Mouse (Mus musculus) lung, adult 18-20 months (tissue): ENCODE results near the gene Zdhhc18.
A peak's percentile ranks its signal among the peaks of the same experiment; 100 is the strongest.
"Not testable (repeated sequence)": the region's sequence is repeated elsewhere in the genome, so short reads cannot be mapped to it uniquely, and the experiment has no call there.

Experiments
- DNase-seq, 2 experiments: peaks; one replicate each; pipeline ENCODE4 v3.0.0; 2022; ENCODE audit warnings: mixed read lengths in 2 of 2

Zdhhc18 gene

GRCm38 (mm10) chr4:133662945-133663344 lies 13.0 kb upstream of the Zdhhc18 start:
- DNase-seq, result no peak

GRCm38 (mm10) chr4:133662421-133662820 lies 12.5 kb upstream of the Zdhhc18 start:
- DNase-seq, result no peak

- peak; percentile 83 to 88 for DNase-seq
Measured at GRCm38 (mm10) chr4:133660193-133661155, 10.5 kb upstream of the Zdhhc18 start.

GRCm38 (mm10) chr4:133659497-133660192 lies 9.7 kb upstream of the Zdhhc18 start:
- peak; percentile 77 to 79 for DNase-seq

- DNase-seq, result peak in 1 of 2 experiments; percentile 55
Measured at GRCm38 (mm10) chr4:133658729-133659128, 8.8 kb upstream of the Zdhhc18 start.

GRCm38 (mm10) chr4:133657829-133658458 lies 8.0 kb upstream of the Zdhhc18 start:
- DNase-seq, result no peak

- peak in 1 of 2 experiments; percentile 47 for DNase-seq
Measured at GRCm38 (mm10) chr4:133656997-133657396, 7.0 kb upstream of the Zdhhc18 start.

- DNase-seq, result no peak
Measured at GRCm38 (mm10) chr4:133656294-133656693, 6.3 kb upstream of the Zdhhc18 start.

GRCm38 (mm10) chr4:133654070-133654469 lies 4.1 kb upstream of the Zdhhc18 start:
- DNase-seq, result not testable (repeated sequence)

- DNase-seq, result no peak
Measured at GRCm38 (mm10) chr4:133652746-133653145, 2.8 kb upstream of the Zdhhc18 start.

GRCm38 (mm10) chr4:133651986-133652385 lies 2.0 kb upstream of the Zdhhc18 start:
- DNase-seq, result no peak

- DNase-seq, result no peak
Measured at GRCm38 (mm10) chr4:133651445-133651844, 1.5 kb upstream of the Zdhhc18 start.

GRCm38 (mm10) chr4:133649464-133649863 lies 490 bp downstream of the Zdhhc18 start:
- DNase-seq, result not testable (repeated sequence)

- no peak for DNase-seq
Measured at GRCm38 (mm10) chr4:133645680-133646079, 4.3 kb downstream of the Zdhhc18 start.

- DNase-seq, result no peak
Measured at GRCm38 (mm10) chr4:133645195-133645594, 4.8 kb downstream of the Zdhhc18 start.

GRCm38 (mm10) chr4:133634043-133634410 lies 15.9 kb downstream of the Zdhhc18 start:
- no peak for DNase-seq

- DNase-seq, result peak; percentile 89 to 92
Measured at GRCm38 (mm10) chr4:133633332-133634042, 16.5 kb downstream of the Zdhhc18 start.

GRCm38 (mm10) chr4:133632483-133633327 lies 17.2 kb downstream of the Zdhhc18 start:
- no peak for DNase-seq

- peak; percentile 76 to 85 for DNase-seq
Measured at GRCm38 (mm10) chr4:133631769-133632411, 18.1 kb downstream of the Zdhhc18 start.

GRCm38 (mm10) chr4:133631071-133631768 lies 18.7 kb downstream of the Zdhhc18 start:
- DNase-seq, result peak; percentile 67 to 78
